Mouse (Mus musculus) G1E (cell line): ENCODE data around the gene Epha3.

Experiments
- CTCF ChIP-seq: IDR thresholded peaks from 2 replicates; pipeline ENCODE4 v1.5.1; 2012; ENCODE audit warnings: low read depth, low read length, inconsistent platforms, mixed read lengths
- GATA1 ChIP-seq: IDR thresholded peaks from 2 replicates; pipeline ENCODE4 v1.6.1; 2012; ENCODE audit warnings: borderline replicate concordance, low read length, inconsistent platforms, mixed read lengths
- POLR2AphosphoS5 ChIP-seq: IDR thresholded peaks from 2 replicates; pipeline ENCODE4 v1.6.1; 2012; ENCODE audit warnings: low read depth, low read length, inconsistent platforms; ENCODE audit not compliant: insufficient replicate concordance

GRCm38 (mm10) chr16:63633748-63634166, 230.2 kb downstream of the Epha3 start:
- no peak for TF ChIP-seq POLR2AphosphoS5
- TF ChIP-seq GATA1: no peak
- no peak for TF ChIP-seq CTCF
